Mouse (Mus musculus) thymus, postnatal 14 days (tissue): ENCODE results near the gene Fbxl15.

Experiments used
- DNase-seq: peaks from one replicate; pipeline ENCODE4 v3.0.0; 2021

Fbxl15 gene

GRCm38 (mm10) chr19:46308706-46309435 lies 19.1 kb upstream of the Fbxl15 start:
- DNase-seq = peak; percentile 91

- DNase-seq = peak; percentile 1
These were observed 18.2 kb upstream of the Fbxl15 start for GRCm38 (mm10) chr19:46309651-46310305.

GRCm38 (mm10) chr19:46310312-46310865 lies 17.6 kb upstream of the Fbxl15 start:
- peak; percentile 3 for DNase-seq

- DNase-seq = no peak
These were observed 16.6 kb upstream of the Fbxl15 start for GRCm38 (mm10) chr19:46311341-46311740.

GRCm38 (mm10) chr19:46312566-46312965 lies 15.4 kb upstream of the Fbxl15 start:
- no peak for DNase-seq

GRCm38 (mm10) chr19:46313116-46313515 lies 14.9 kb upstream of the Fbxl15 start:
- DNase-seq = peak; percentile 3

GRCm38 (mm10) chr19:46313591-46313990 lies 14.4 kb upstream of the Fbxl15 start:
- DNase-seq = peak; percentile 2

- no peak for DNase-seq
These were observed 13.8 kb upstream of the Fbxl15 start for GRCm38 (mm10) chr19:46314151-46314601.

GRCm38 (mm10) chr19:46314872-46315742 lies 12.9 kb upstream of the Fbxl15 start:
- DNase-seq = peak; percentile 2

GRCm38 (mm10) chr19:46315752-46316610 lies 12.0 kb upstream of the Fbxl15 start:
- DNase-seq = no peak

- no peak for DNase-seq
These were observed 11.0 kb upstream of the Fbxl15 start for GRCm38 (mm10) chr19:46316846-46317545.

- no peak for DNase-seq
These were observed 10.5 kb upstream of the Fbxl15 start for GRCm38 (mm10) chr19:46317546-46317885.

GRCm38 (mm10) chr19:46318031-46318471 lies 9.9 kb upstream of the Fbxl15 start:
- DNase-seq = no peak

GRCm38 (mm10) chr19:46318586-46319378 lies 9.2 kb upstream of the Fbxl15 start:
- no peak for DNase-seq

- DNase-seq = no peak
These were observed 7.8 kb upstream of the Fbxl15 start for GRCm38 (mm10) chr19:46320076-46320785.

- peak; percentile 83 for DNase-seq
These were observed 6.7 kb upstream of the Fbxl15 start for GRCm38 (mm10) chr19:46321101-46321943.

GRCm38 (mm10) chr19:46322144-46322995 lies 5.6 kb upstream of the Fbxl15 start:
- DNase-seq = no peak
